Mouse (Mus musculus) testis, adult 2 months (tissue): ENCODE data around the gene Notch4. TPM values are rescaled to one million over a fixed set of nuclear protein-coding genes. Genes with fewer than 3 reads are reported as not detected.

Experiments used
- H3K27ac ChIP-seq: fragments of 200-500 bp; 2 replicates; pipeline ENCODE4 v1.5.1; 2012; ENCODE audit warnings: low read depth, low read length; ENCODE audit not compliant: control insufficient read depth, insufficient read depth
- H3K27me3 ChIP-seq: fragments of 200-500 bp; 2 replicates; pipeline ENCODE4 v1.6.1; 2012; ENCODE audit warnings: mild to moderate bottlenecking, low read length, moderate library complexity; ENCODE audit not compliant: control insufficient read depth, insufficient read depth
- H3K36me3 ChIP-seq: fragments of 200-500 bp; 2 replicates; pipeline ENCODE4 v1.6.1; 2012; ENCODE audit warnings: mild to moderate bottlenecking, low read length; ENCODE audit not compliant: control insufficient read depth, insufficient read depth
- H3K4me1 ChIP-seq: fragments of 200-500 bp; 2 replicates; pipeline ENCODE4 v1.6.1; 2012; ENCODE audit warnings: low read length; ENCODE audit not compliant: control insufficient read depth, insufficient read depth
- H3K4me3 ChIP-seq: fragments of 200-500 bp; 2 replicates; pipeline ENCODE4 v1.5.1; 2012; ENCODE audit warnings: low read depth, mild to moderate bottlenecking, low read length, moderate library complexity, mixed read lengths; ENCODE audit not compliant: control insufficient read depth
- CTCF ChIP-seq: fragments of 200-500 bp; IDR thresholded peaks from 2 replicates; pipeline ENCODE4 v1.5.1; 2012; ENCODE audit warnings: low read depth, mild to moderate bottlenecking, inconsistent platforms, low read length, moderate library complexity; ENCODE audit not compliant: control insufficient read depth, insufficient read depth, insufficient replicate concordance
- POLR2A ChIP-seq: fragments of 200-500 bp; IDR thresholded peaks from 2 replicates; pipeline ENCODE4 v1.6.1; 2012; ENCODE audit warnings: low read depth, mild to moderate bottlenecking, inconsistent platforms, low read length, moderate library complexity; ENCODE audit not compliant: control insufficient read depth
- polyA plus RNA-seq: library from polyadenylated mRNA; depleted of rRNA; stranded (reverse); fragments of >200 nt; gene quantifications from 2 replicates; pipeline ENCODE4 v1.2.3, GENCODE M21; 2012

Notch4 gene
- polyA plus RNA-seq, 1 experiment = 7.2 TPM

DNA sequence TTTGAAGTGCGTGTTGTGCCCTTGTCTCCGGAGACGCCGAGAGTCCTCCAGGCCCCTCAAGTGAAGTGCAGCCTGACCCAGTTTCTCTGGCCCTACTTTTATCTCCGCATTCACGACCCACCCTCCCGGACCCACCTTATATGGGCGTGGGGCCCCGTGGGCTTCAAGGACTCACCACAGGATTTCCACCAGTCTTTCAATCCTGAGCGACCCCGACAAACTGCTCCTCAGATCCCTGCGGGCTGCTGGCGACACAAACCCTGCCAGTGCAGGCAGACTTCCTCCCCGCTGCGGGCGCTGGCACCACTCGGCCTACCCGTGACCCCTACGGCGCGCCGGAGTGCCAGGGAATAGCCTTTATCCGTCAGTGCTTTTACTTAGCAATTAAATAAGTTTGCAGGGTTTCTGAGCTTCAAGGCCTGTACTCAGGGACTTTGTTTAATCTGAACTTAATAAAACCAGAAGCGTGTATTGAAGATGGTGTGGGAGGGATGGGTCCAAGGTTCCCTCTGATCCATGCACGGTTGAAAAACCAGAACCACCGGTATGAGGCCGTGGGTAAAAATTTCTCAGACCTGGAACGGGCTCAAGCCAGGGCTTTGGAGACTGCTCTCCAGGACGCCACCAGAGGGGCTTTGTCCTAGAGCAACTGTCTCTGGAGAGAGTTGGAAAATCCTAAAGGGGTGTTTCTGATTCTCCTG is 64.0 kb downstream of the Notch4 start, which contains the start of gene Ppt2:
Gene Ppt2 (minus strand): TSS at position 568 of the 701 bp plus-strand sequence.
- Histone ChIP-seq H3K4me1 (peaks cover 51% of the 10 kb centered on the region), H3K27ac (peak within 1 kb of the TSS; percentile 92), H3K36me3 (no peaks in the 10 kb centered on the region), H3K4me3 (peak within 1 kb of the TSS; percentile 94), H3K27me3 (peaks cover 5% of the 10 kb centered on the region; the same call in 1 of the 2 replicates)
- TF ChIP-seq POLR2A (no peak), CTCF (no peak)

- TF ChIP-seq CTCF (no peak), POLR2A (no peak)
- Histone ChIP-seq H3K36me3 (no peaks in the 10 kb centered on the region), H3K4me3 (no peak overlapping the region), H3K4me1 (peaks cover 51% of the 10 kb centered on the region), H3K27ac (no peak overlapping the region), H3K27me3 (peaks cover 5% of the 10 kb centered on the region; the same call in 1 of the 2 replicates)
Measured at GRCm38 (mm10) chr17:34628644-34628967, 64.5 kb downstream of the Notch4 start.

DNA sequence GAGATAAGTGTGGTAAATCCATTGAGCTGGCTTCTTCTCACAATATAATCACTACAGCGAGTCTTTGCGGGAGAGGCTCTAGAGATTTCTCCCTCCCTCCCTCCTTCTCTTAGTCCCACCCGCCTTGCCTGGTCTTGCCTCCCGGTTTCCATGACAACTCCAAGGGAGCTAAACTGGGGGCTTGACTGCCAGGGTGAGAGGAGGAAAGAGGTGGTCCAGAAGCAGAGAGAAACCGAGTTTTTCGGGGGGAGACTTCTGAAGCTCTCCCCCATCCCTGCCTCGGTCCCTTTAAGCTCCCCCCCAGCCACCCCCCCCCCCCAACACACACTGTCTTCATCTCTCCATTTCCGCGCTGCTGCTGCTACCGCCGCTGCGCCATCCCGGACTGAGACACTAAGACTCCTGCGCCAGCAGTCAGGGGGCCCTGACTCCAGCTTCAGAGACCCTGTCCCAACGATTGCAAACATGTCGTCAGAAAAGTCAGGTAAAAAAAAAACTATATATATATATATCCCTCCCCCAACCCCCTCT is 65.2 kb downstream of the Notch4 start, which contains the start of gene Prrt1:
Gene Prrt1 (plus strand): TSS at position 313 of the 531 bp plus-strand sequence.
- no peak for TF ChIP-seq CTCF
- no peak for TF ChIP-seq POLR2A
- H3K27ac ChIP-seq = peak within 1 kb of the TSS; percentile 92; the same call in 1 of the 2 replicates
- H3K4me1 ChIP-seq = peaks cover 51% of the 10 kb centered on the region
- H3K36me3 ChIP-seq = no peaks in the 10 kb centered on the region
- H3K4me3 ChIP-seq = peak within 1 kb of the TSS; percentile 94
- H3K27me3 ChIP-seq = peaks cover 5% of the 10 kb centered on the region; the same call in 1 of the 2 replicates

- no peak for TF ChIP-seq CTCF
- no peak for TF ChIP-seq POLR2A
Measured at GRCm38 (mm10) chr17:34629796-34630603, 65.9 kb downstream of the Notch4 start.

GRCm38 (mm10) chr17:34630761-34631301 is 66.8 kb downstream of the Notch4 start:
- TF ChIP-seq CTCF = no peak
- TF ChIP-seq POLR2A = no peak
- Histone ChIP-seq H3K36me3 (no peaks in the 10 kb centered on the region), H3K4me1 (peaks cover 47% of the 10 kb centered on the region), H3K27ac (no peak overlapping the region), H3K4me3 (peak overlapping the region; percentile 79), H3K27me3 (peaks cover 5% of the 10 kb centered on the region; the same call in 1 of the 2 replicates)

More at GRCm38 (mm10) chr17:34629796-34630603, 65.9 kb downstream of the Notch4 start:
- peaks cover 51% of the 10 kb centered on the region for H3K4me1 ChIP-seq
- H3K27ac ChIP-seq = no peak overlapping the region
- peak overlapping the region; percentile 50 for H3K4me3 ChIP-seq
- H3K36me3 ChIP-seq = no peaks in the 10 kb centered on the region
- peaks cover 5% of the 10 kb centered on the region; the same call in 1 of the 2 replicates for H3K27me3 ChIP-seq

GRCm38 (mm10) chr17:34631647-34632046 is 67.6 kb downstream of the Notch4 start:
- Histone ChIP-seq H3K36me3 (no peaks in the 10 kb centered on the region), H3K4me3 (peak overlapping the region; percentile 79), H3K4me1 (peaks cover 39% of the 10 kb centered on the region), H3K27me3 (peaks cover 5% of the 10 kb centered on the region; the same call in 1 of the 2 replicates), H3K27ac (no peak overlapping the region)
- TF ChIP-seq POLR2A = no peak
- no peak for TF ChIP-seq CTCF
